Mouse (Mus musculus) layer of hippocampus, adult 8-10 months (tissue): ENCODE measurements around the gene Tfap2a. TPM values are rescaled to one million over a fixed set of nuclear protein-coding genes. Genes with fewer than 3 reads are reported as not detected.

ENCODE experiments used
- DNase-seq, 2 experiments: peaks; one replicate each; pipeline ENCODE4 v3.0.0; 2022; ENCODE audit warnings: low spot score in 2 of 2
- total RNA-seq, 4 experiments: library from RNA; stranded (reverse); gene quantifications; 2 replicates each; pipeline ENCODE4 v1.2.4; 2022

The Tfap2a gene
- total RNA-seq, 4 experiments from 2014 or later = 0.27 to 0.45 (median 0.30) TPM

GRCm38 (mm10) chr13:40713241-40713640, 24.9 kb downstream of the Tfap2a start:
- DNase-seq = no peak

- DNase-seq = no peak
These were observed 25.7 kb downstream of the Tfap2a start for GRCm38 (mm10) chr13:40712526-40712832.

- no peak for DNase-seq
These were observed 26.3 kb downstream of the Tfap2a start for GRCm38 (mm10) chr13:40711661-40712525.

- no peak for DNase-seq
These were observed 28.2 kb downstream of the Tfap2a start for GRCm38 (mm10) chr13:40710062-40710342.

GRCm38 (mm10) chr13:40709321-40710061, 28.7 kb downstream of the Tfap2a start:
- DNase-seq = no peak

- DNase-seq = no peak
These were observed 29.3 kb downstream of the Tfap2a start for GRCm38 (mm10) chr13:40708913-40709312.

- no peak for DNase-seq
These were observed 29.9 kb downstream of the Tfap2a start for GRCm38 (mm10) chr13:40708271-40708670.

GRCm38 (mm10) chr13:40707646-40708045, 30.5 kb downstream of the Tfap2a start:
- no peak for DNase-seq

- no peak for DNase-seq
These were observed 31.6 kb downstream of the Tfap2a start for GRCm38 (mm10) chr13:40706612-40707011.

GRCm38 (mm10) chr13:40705821-40706425, 32.3 kb downstream of the Tfap2a start:
- DNase-seq = no peak

GRCm38 (mm10) chr13:40704864-40705455, 33.2 kb downstream of the Tfap2a start:
- no peak for DNase-seq

- no peak for DNase-seq
These were observed 34.1 kb downstream of the Tfap2a start for GRCm38 (mm10) chr13:40703982-40704501.

GRCm38 (mm10) chr13:40703123-40703797, 34.9 kb downstream of the Tfap2a start:
- no peak for DNase-seq

- no peak for DNase-seq
These were observed 35.6 kb downstream of the Tfap2a start for GRCm38 (mm10) chr13:40702361-40703122.

- DNase-seq = no peak
These were observed 36.5 kb downstream of the Tfap2a start for GRCm38 (mm10) chr13:40701691-40702090.

GRCm38 (mm10) chr13:40685790-40686189, 52.4 kb downstream of the Tfap2a start:
- DNase-seq = no peak

GRCm38 (mm10) chr13:40676730-40677129, 61.4 kb downstream of the Tfap2a start:
- DNase-seq = no peak
